Mouse (Mus musculus) megakaryocyte, embryonic 14.5 days (primary cell): ENCODE results near the gene Ap3d1.

Source experiments
- FLI1 ChIP-seq: IDR thresholded peaks from 2 replicates; pipeline ENCODE4 v1.6.1; 2012; ENCODE audit warnings: low read length, inconsistent platforms, mixed read lengths
- GATA1 ChIP-seq: IDR thresholded peaks from 3 replicates; pipeline ENCODE4 v1.6.1; 2012; ENCODE audit warnings: mixed read lengths, low read length, inconsistent platforms, borderline replicate concordance

DNA sequence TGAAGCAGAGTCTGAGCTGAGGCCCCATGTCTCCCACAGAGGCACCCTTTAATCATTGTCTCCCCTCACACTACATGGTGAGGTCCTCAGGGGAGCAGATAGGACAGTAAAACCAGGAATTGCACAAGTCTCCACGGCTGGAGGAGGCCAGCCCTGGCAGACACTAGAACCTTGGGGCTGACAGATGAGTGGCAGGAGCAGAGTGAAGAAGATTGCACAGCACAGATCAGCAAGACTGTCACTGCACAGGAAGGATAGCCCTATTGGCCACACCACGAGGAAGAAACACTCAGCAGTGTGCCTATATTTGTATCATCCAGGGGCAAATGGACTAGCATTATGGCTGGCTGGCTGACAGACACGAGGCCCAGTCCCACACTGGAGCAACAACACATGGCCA, 31.2 kb downstream of the Ap3d1 start:
- TF ChIP-seq GATA1: no peak
- no peak for TF ChIP-seq FLI1
